Mouse (Mus musculus): ENCODE measurements at regions not wholly inside any gene's neighbourhood (a gene's known extent, or its start where the extent isn't known, plus 50 kb on each side); places are given as distances from the start of the nearest gene placed in this dataset.

DNA sequence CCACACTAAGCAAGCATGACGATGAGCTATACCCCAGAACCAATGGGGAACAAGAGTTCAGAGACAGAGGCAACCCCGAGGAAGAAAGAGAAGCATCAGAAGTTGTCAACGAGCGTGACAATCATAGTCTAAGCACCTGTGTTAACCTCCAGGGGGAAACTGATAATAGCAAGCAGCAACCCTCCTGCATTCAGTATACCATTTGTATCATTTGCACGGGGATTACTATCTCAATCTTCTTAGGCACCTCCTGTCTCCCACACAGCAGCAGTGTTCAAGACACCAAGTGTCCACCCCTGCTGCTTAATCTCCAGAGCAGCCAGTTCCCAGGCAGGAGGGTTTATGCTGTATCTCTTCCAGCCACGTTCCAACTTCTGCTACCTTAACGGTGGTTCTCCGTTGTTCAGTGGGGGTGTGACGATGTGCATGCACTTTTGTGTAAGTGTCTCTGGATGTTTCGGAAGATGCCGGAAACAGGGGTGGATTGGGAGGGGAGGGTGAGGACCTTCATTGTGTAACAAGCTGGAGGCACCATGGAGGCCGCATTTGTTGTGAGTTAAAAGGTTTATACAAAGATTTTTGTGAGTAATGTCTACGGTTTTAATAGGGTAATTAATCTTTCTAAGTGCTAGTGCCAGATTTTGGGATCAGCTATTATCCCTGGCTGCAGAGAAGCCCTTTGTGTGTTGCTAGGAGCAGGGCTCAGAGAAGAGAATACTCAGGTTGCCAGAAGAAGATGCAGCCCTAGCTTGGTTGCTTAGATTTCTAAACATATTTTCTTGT, 245.8 kb downstream of the Rnf144b start:
- Histone ChIP-seq H3K4me3 (ENCODE audit: low read depth, low read length) (no peak overlapping the region), H3K36me3 (ENCODE audit: control insufficient read depth, insufficient read depth, low read length, poor library complexity, severe bottlenecking) (no peaks in the 10 kb centered on the region), H3K9me3 (replicated peaks; ENCODE audit: control insufficient read depth, insufficient read depth, low read length, poor library complexity, severe bottlenecking) (no peaks in the 10 kb centered on the region), H3K9ac (ENCODE audit: low read depth, poor library complexity, severe bottlenecking) (no peak overlapping the region), H3K27me3 (ENCODE audit: control insufficient read depth, insufficient read depth, low read length, poor library complexity, severe bottlenecking) (no peaks in the 10 kb centered on the region), H3K27ac (ENCODE audit: insufficient read depth, low read length) (no peak overlapping the region), H3K4me1 (ENCODE audit: control insufficient read depth, insufficient read depth, low read length) (no peaks in the 10 kb centered on the region)
- TF ChIP-seq EP300 (IDR thresholded peaks at IDR 0.05; ENCODE audit: insufficient read depth, low read depth, low read length), result no peak

DNA sequence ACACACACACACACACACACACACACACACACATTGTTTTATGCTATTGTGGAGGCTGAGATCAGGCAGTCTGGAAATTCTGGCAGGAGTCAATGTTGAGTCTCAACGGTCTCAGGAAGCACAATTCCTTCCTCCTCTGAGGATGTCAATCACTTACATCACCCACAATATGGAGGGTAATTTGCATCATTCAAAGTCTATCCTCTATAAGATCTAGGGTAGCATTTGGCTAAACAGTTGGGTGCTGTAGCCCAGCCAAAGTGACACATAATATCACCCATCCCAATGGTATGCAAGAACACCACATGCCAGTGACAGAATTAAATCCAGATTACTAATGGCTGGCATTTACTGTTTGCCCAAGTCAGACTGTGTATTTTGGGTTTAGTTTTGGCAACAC, 252.1 kb downstream of the Rnf144b start:
- no peak overlapping the region for H3K27ac ChIP-seq (ENCODE audit: insufficient read depth, low read length)
- no peak for TF ChIP-seq POLR2A (IDR thresholded peaks at IDR 0.05; ENCODE audit: insufficient read depth, low read length)
- no peaks in the 10 kb centered on the region for H3K4me1 ChIP-seq (ENCODE audit: control insufficient read depth, insufficient read depth, low read length)
- H3K9ac ChIP-seq (ENCODE audit: low read depth, poor library complexity, severe bottlenecking), result no peak overlapping the region
- H3K36me3 ChIP-seq (ENCODE audit: control insufficient read depth, insufficient read depth, low read length, poor library complexity, severe bottlenecking), result no peaks in the 10 kb centered on the region
- no peaks in the 10 kb centered on the region for H3K9me3 ChIP-seq (replicated peaks; ENCODE audit: control insufficient read depth, insufficient read depth, low read length, poor library complexity, severe bottlenecking)
- H3K27me3 ChIP-seq (ENCODE audit: control insufficient read depth, insufficient read depth, low read length, poor library complexity, severe bottlenecking), result no peaks in the 10 kb centered on the region
- no peak overlapping the region for H3K4me3 ChIP-seq (ENCODE audit: low read depth, low read length)

DNA sequence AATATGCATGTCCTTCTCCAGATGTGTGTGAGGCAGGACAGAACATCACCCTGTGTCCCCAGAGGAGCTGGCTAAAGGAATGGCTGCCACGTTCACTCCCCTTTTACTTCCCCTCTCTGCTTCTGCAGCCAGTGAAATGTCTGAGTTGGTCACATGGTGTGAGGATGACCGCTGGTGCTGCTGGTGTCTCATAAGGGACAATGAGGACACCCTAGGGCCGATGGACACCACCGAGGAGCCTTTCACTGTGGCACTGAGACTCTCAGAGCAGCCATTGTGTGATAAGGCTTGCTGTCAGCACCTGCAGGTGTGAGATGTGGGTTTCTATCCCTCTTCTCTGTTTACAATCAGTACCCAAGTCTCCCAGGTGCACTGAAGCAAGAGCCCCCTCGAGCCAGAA, 268.6 kb downstream of the Rnf144b start:
- Histone ChIP-seq H3K27me3 (ENCODE audit: control insufficient read depth, insufficient read depth, low read length, poor library complexity, severe bottlenecking) (no peaks in the 10 kb centered on the region), H3K27ac (ENCODE audit: insufficient read depth, low read length) (no peak overlapping the region)
- no peak for TF ChIP-seq EP300 (IDR thresholded peaks at IDR 0.05; ENCODE audit: insufficient read depth, low read depth, low read length)
- TF ChIP-seq CTCF (IDR thresholded peaks at IDR 0.05; ENCODE audit: low read depth, low read length), result no peak
- TF ChIP-seq POLR2A (IDR thresholded peaks at IDR 0.05; ENCODE audit: insufficient read depth, low read length), result no peak

DNA sequence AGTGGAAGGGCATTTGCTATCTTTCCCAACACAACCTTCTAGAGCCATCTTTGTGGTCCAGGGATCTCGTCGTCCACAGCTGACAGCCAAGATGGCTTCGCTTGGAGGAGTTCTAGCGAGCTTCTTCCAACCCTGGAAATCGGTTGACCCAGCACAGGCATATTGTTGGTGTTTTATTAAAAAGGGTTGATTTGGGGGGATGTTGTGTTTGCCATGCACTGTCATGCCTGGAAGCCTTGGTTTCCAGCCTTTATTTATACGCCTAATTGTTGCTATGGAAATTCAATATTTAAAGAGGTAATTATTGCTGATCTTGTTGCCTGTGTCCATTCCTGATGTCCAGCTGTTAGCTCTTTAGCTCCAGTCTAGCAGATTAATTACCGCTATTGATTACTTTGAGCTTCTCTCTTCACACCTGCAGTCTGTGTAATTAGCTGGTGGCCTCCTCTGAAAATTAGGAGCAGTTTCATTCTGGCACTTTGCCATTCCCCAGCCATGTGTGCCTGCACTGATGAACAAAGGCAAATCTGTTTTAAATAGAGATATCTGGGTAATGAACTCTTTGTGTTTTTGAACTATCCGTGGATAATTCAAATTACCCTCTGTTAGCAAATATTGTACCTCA, 275.4 kb downstream of the Rnf144b start:
- Histone ChIP-seq H3K4me1 (ENCODE audit: control insufficient read depth, insufficient read depth, low read length) (no peaks in the 10 kb centered on the region), H3K9ac (ENCODE audit: low read depth, poor library complexity, severe bottlenecking) (no peak overlapping the region), H3K27ac (ENCODE audit: insufficient read depth, low read length) (no peak overlapping the region), H3K9me3 (replicated peaks; ENCODE audit: control insufficient read depth, insufficient read depth, low read length, poor library complexity, severe bottlenecking) (no peaks in the 10 kb centered on the region), H3K27me3 (ENCODE audit: control insufficient read depth, insufficient read depth, low read length, poor library complexity, severe bottlenecking) (no peaks in the 10 kb centered on the region), H3K4me3 (ENCODE audit: low read depth, low read length) (no peak overlapping the region), H3K36me3 (ENCODE audit: control insufficient read depth, insufficient read depth, low read length, poor library complexity, severe bottlenecking) (no peaks in the 10 kb centered on the region)
- no peak for TF ChIP-seq CTCF (IDR thresholded peaks at IDR 0.05; ENCODE audit: low read depth, low read length)
- no peak for TF ChIP-seq EP300 (IDR thresholded peaks at IDR 0.05; ENCODE audit: insufficient read depth, low read depth, low read length)
- TF ChIP-seq POLR2A (IDR thresholded peaks at IDR 0.05; ENCODE audit: insufficient read depth, low read length), result no peak

More for the DNA sequence above, 268.6 kb downstream of the Rnf144b start:
- no peaks in the 10 kb centered on the region for H3K36me3 ChIP-seq (ENCODE audit: control insufficient read depth, insufficient read depth, low read length, poor library complexity, severe bottlenecking)
- no peaks in the 10 kb centered on the region for H3K4me1 ChIP-seq (ENCODE audit: control insufficient read depth, insufficient read depth, low read length)
- H3K9ac ChIP-seq (ENCODE audit: low read depth, poor library complexity, severe bottlenecking), result no peak overlapping the region
- no peak overlapping the region for H3K4me3 ChIP-seq (ENCODE audit: low read depth, low read length)
- H3K9me3 ChIP-seq (replicated peaks; ENCODE audit: control insufficient read depth, insufficient read depth, low read length, poor library complexity, severe bottlenecking), result no peaks in the 10 kb centered on the region

DNA sequence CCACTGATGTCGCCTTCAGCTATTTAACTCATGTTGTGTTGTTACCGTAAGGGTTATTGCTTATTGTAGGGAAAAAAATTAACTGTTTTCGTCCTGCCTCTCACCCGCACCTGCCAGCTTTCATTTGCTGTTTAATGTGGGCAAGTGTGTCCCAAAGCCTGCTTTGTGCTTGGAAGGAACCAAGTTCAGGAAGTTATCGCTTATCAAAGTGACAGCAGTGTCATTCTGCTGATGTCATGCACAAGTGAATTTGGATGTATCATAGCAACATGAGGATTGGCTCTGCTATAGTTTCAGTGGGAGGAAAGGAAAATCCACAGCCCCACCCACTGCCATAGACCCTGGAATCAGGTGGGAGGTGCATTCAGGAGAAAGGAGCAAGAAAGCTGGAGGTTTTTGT, 276.5 kb downstream of the Rnf144b start:
- H3K4me1 ChIP-seq (ENCODE audit: control insufficient read depth, insufficient read depth, low read length), result no peaks in the 10 kb centered on the region
- H3K27ac ChIP-seq (ENCODE audit: insufficient read depth, low read length), result no peak overlapping the region
- H3K9me3 ChIP-seq (replicated peaks; ENCODE audit: control insufficient read depth, insufficient read depth, low read length, poor library complexity, severe bottlenecking), result no peaks in the 10 kb centered on the region
- no peaks in the 10 kb centered on the region for H3K27me3 ChIP-seq (ENCODE audit: control insufficient read depth, insufficient read depth, low read length, poor library complexity, severe bottlenecking)
- TF ChIP-seq EP300 (IDR thresholded peaks at IDR 0.05; ENCODE audit: insufficient read depth, low read depth, low read length), result no peak
- no peak for TF ChIP-seq CTCF (IDR thresholded peaks at IDR 0.05; ENCODE audit: low read depth, low read length)
- no peak for TF ChIP-seq POLR2A (IDR thresholded peaks at IDR 0.05; ENCODE audit: insufficient read depth, low read length)
- no peak overlapping the region for H3K9ac ChIP-seq (ENCODE audit: low read depth, poor library complexity, severe bottlenecking)
- no peak overlapping the region for H3K4me3 ChIP-seq (ENCODE audit: low read depth, low read length)
- H3K36me3 ChIP-seq (ENCODE audit: control insufficient read depth, insufficient read depth, low read length, poor library complexity, severe bottlenecking), result no peaks in the 10 kb centered on the region

DNA sequence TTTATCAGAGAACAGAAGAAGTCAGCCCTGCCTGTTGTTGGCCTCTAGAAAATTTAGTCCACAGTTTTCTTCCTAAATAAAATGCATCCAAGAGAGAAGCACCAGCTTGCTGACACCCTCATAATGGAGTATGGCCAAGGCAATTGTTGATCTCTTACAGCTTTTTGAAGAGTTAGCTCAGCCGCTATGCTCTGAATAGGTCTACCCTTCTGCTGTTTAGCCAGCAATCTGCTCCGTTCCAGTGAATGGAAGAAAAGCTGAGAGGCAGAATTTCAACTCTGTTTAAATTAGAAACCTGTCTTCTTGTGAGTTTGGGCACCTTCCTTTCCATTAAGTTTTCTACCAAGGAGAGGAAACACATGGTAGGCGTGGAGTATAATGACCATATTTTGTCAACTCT, 290.8 kb downstream of the Rnf144b start:
- Histone ChIP-seq H3K9ac (ENCODE audit: low read depth, poor library complexity, severe bottlenecking) (no peak overlapping the region), H3K4me3 (ENCODE audit: low read depth, low read length) (no peak overlapping the region), H3K4me1 (ENCODE audit: control insufficient read depth, insufficient read depth, low read length) (no peaks in the 10 kb centered on the region), H3K27ac (ENCODE audit: insufficient read depth, low read length) (no peak overlapping the region), H3K9me3 (replicated peaks; ENCODE audit: control insufficient read depth, insufficient read depth, low read length, poor library complexity, severe bottlenecking) (no peaks in the 10 kb centered on the region), H3K36me3 (ENCODE audit: control insufficient read depth, insufficient read depth, low read length, poor library complexity, severe bottlenecking) (no peaks in the 10 kb centered on the region), H3K27me3 (ENCODE audit: control insufficient read depth, insufficient read depth, low read length, poor library complexity, severe bottlenecking) (no peaks in the 10 kb centered on the region)
- TF ChIP-seq CTCF (IDR thresholded peaks at IDR 0.05; ENCODE audit: low read depth, low read length), result no peak
- TF ChIP-seq EP300 (IDR thresholded peaks at IDR 0.05; ENCODE audit: insufficient read depth, low read depth, low read length), result no peak
- TF ChIP-seq POLR2A (IDR thresholded peaks at IDR 0.05; ENCODE audit: insufficient read depth, low read length), result no peak
